ENCODE assay signal across 12 mouse cellular contexts in the genomic region with DNA sequence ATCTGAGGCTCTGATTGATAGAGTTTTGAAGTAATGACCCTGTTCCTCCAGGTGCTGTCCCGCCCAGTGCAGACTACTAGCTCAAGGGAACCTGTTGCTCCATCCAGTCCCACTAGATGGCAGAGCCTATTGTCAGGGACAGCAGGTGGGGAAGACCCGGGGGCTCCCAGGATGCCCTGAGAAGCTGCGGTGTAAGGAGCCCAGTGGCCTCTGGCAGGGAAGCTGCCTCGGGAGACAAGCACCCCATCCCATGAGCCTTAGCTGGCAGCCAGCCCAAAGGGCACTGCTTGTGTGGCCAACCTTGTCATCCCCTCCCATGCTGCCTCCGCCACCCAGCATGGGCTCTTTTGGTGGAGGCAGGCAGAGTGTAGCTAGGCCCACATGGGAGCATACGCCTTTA. TPM values are rescaled to one million over a fixed set of nuclear protein-coding genes. Genes with fewer than 3 reads are reported as not detected.
A peak's percentile ranks its signal among the peaks of the same experiment; 100 is the strongest.
DNase-seq lines count a peak whose midpoint lies in the region; ATAC-seq and TF ChIP-seq lines count a peak whose summit lies in the region.
"Had no signal": no experiment of that assay in that cellular context is flagged by ENCODE, and none has a peak within 500 bp of the region (broad histone marks: within the 10 kb centered on the region; RNA-seq: fewer than 3 reads in every experiment).

No protein-coding gene starts in this region.

- H3K9ac ChIP-seq in forebrain, postnatal 0 days = no peak overlapping the region
- no peak overlapping the region for H3K9ac ChIP-seq in forebrain, embryonic 14.5 days (ENCODE audit: low read length)
- H3K9ac ChIP-seq in ES-Bruce4 (ENCODE audit: low read depth, poor library complexity, severe bottlenecking) = peak overlapping the region; percentile 10; the same call in 1 of the 2 replicates
- H3K9ac ChIP-seq in forebrain, embryonic 16.5 days (replicated peaks; ENCODE audit: low read depth, low read length) = no peak overlapping the region
- H3K9ac ChIP-seq: midbrain, embryonic 12.5 days had no signal

- H3K27ac ChIP-seq in forebrain, postnatal 0 days (ENCODE audit: low read depth, low read length) = no peak overlapping the region
- H3K27ac ChIP-seq in forebrain, embryonic 14.5 days (ENCODE audit: low read depth, low read length) = no peak overlapping the region
- no peak overlapping the region for H3K27ac ChIP-seq in left cerebral cortex, adult 2 months
- no peak overlapping the region for H3K27ac ChIP-seq in ES-Bruce4 (ENCODE audit: insufficient read depth, low read length)
- no peak overlapping the region for H3K27ac ChIP-seq in forebrain, embryonic 16.5 days (ENCODE audit: low read length)
- H3K27ac ChIP-seq: midbrain, embryonic 12.5 days had no signal

- no peak for TF ChIP-seq POLR2A in ES-Bruce4 (IDR thresholded peaks at IDR 0.05; ENCODE audit: insufficient read depth, low read length)

- no peak overlapping the region for H3K4me3 ChIP-seq in forebrain, postnatal 0 days (ENCODE audit: low read depth, low read length)
- H3K4me3 ChIP-seq in forebrain, embryonic 14.5 days (ENCODE audit: low read depth, low read length) = no peak overlapping the region
- no peak overlapping the region for H3K4me3 ChIP-seq in left cerebral cortex, adult 2 months
- H3K4me3 ChIP-seq in ES-Bruce4 (ENCODE audit: low read depth, low read length) = peak overlapping the region; percentile 22; the same call in 1 of the 2 replicates
- H3K4me3 ChIP-seq in forebrain, embryonic 16.5 days (replicated peaks; ENCODE audit: low read length) = no peak overlapping the region
- H3K4me3 ChIP-seq: midbrain, embryonic 12.5 days had no signal

- no peaks in the 10 kb centered on the region for H3K36me3 ChIP-seq in forebrain, postnatal 0 days (ENCODE audit: insufficient read depth)
- no peaks in the 10 kb centered on the region for H3K36me3 ChIP-seq in forebrain, embryonic 14.5 days (ENCODE audit: control insufficient read depth, insufficient read depth, low read length)
- no peaks in the 10 kb centered on the region for H3K36me3 ChIP-seq in ES-Bruce4 (ENCODE audit: control insufficient read depth, insufficient read depth, low read length, poor library complexity, severe bottlenecking)
- no peaks in the 10 kb centered on the region for H3K36me3 ChIP-seq in forebrain, embryonic 16.5 days (ENCODE audit: control insufficient read depth, insufficient read depth)
- H3K36me3 ChIP-seq: midbrain, embryonic 12.5 days had no signal

- no peak for ATAC-seq in forebrain, postnatal 0 days
- ATAC-seq in forebrain, embryonic 14.5 days = no peak
- no peak for ATAC-seq in forebrain, embryonic 16.5 days

- no peak for TF ChIP-seq EP300 in ES-Bruce4 (IDR thresholded peaks at IDR 0.05; ENCODE audit: insufficient read depth, low read depth, low read length)

- WGBS in forebrain, postnatal 0 days = 65% methylated on average over 6 of the region's 6 CpGs
- 61% methylated on average over 6 of the region's 6 CpGs for WGBS in forebrain, embryonic 14.5 days
- 59% methylated on average over 6 of the region's 6 CpGs for WGBS in forebrain, embryonic 16.5 days

- H3K4me2 ChIP-seq in forebrain, postnatal 0 days (ENCODE audit: low read depth) = no peak overlapping the region
- H3K4me2 ChIP-seq in forebrain, embryonic 14.5 days (ENCODE audit: low read length) = no peak overlapping the region
- no peak overlapping the region for H3K4me2 ChIP-seq in forebrain, embryonic 16.5 days (ENCODE audit: low read length)
- H3K4me2 ChIP-seq: midbrain, embryonic 12.5 days had no signal

- no peaks in the 10 kb centered on the region for H3K27me3 ChIP-seq in forebrain, postnatal 0 days (ENCODE audit: insufficient read depth, low read length)
- H3K27me3 ChIP-seq in forebrain, embryonic 14.5 days (replicated peaks; ENCODE audit: control insufficient read depth, insufficient read depth, low read length) = no peaks in the 10 kb centered on the region
- no peaks in the 10 kb centered on the region for H3K27me3 ChIP-seq in ES-Bruce4 (ENCODE audit: control insufficient read depth, insufficient read depth, low read length, poor library complexity, severe bottlenecking)
- no peaks in the 10 kb centered on the region for H3K27me3 ChIP-seq in forebrain, embryonic 16.5 days (replicated peaks; ENCODE audit: control insufficient read depth, insufficient read depth, low read length)
- H3K27me3 ChIP-seq: midbrain, embryonic 12.5 days had no signal

- no peaks in the 10 kb centered on the region for H3K9me3 ChIP-seq in forebrain, postnatal 0 days (ENCODE audit: low read length)
- H3K9me3 ChIP-seq in forebrain, embryonic 14.5 days (replicated peaks; ENCODE audit: control insufficient read depth, low read length) = no peaks in the 10 kb centered on the region
- no peaks in the 10 kb centered on the region for H3K9me3 ChIP-seq in ES-Bruce4 (replicated peaks; ENCODE audit: control insufficient read depth, insufficient read depth, low read length, poor library complexity, severe bottlenecking)
- no peaks in the 10 kb centered on the region for H3K9me3 ChIP-seq in forebrain, embryonic 16.5 days (ENCODE audit: control insufficient read depth, low read length)
- H3K9me3 ChIP-seq: midbrain, embryonic 12.5 days had no signal

- peak; percentile 14 for TF ChIP-seq CTCF in forebrain, postnatal 0 days (IDR thresholded peaks at IDR 0.05; ENCODE audit: low read depth)
- peak; percentile 10; the same call in 1 of the 2 replicates for TF ChIP-seq CTCF in left cerebral cortex, adult 2 months (IDR thresholded peaks at IDR 0.05)
- peak; percentile 62 for TF ChIP-seq CTCF in ES-Bruce4 (IDR thresholded peaks at IDR 0.05; ENCODE audit: low read depth, low read length)

- DNase-seq in forebrain, postnatal 0 days = no peak
- no peak for DNase-seq in forebrain, embryonic 14.5 days (ENCODE audit: low spot score)
- no peak for DNase-seq in left cerebral cortex, adult 2 months (ENCODE audit: extremely low spot score in 1 of 2, low spot score in 2 of 2)
- DNase-seq in left cerebral cortex, adult 9 months (ENCODE audit: low spot score in 2 of 2) = no peak
- peak; percentile 42 to 70 for DNase-seq in kidney, postnatal 25 days
- DNase-seq in adrenal gland, adult 8-10 months = no peak
- DNase-seq: adrenal gland, adult 2 months; B cell, adult 2 months; cerebellum, adult 18-20 months had no signal

- intact Hi-C loops in left cerebral cortex, adult 2 months (cut with DNase I) = no loop called here

- H3K4me1 ChIP-seq in forebrain, postnatal 0 days (ENCODE audit: insufficient read depth) = no peaks in the 10 kb centered on the region
- H3K4me1 ChIP-seq in forebrain, embryonic 14.5 days (ENCODE audit: control insufficient read depth, insufficient read depth, low read length) = no peaks in the 10 kb centered on the region
- no peaks in the 10 kb centered on the region for H3K4me1 ChIP-seq in ES-Bruce4 (ENCODE audit: control insufficient read depth, insufficient read depth, low read length)
- H3K4me1 ChIP-seq in forebrain, embryonic 16.5 days (replicated peaks; ENCODE audit: control insufficient read depth, insufficient read depth, low read length) = no peaks in the 10 kb centered on the region
- H3K4me1 ChIP-seq: midbrain, embryonic 12.5 days had no signal

RNA-seq across cellular contexts. Expression of a gene that starts 17.3 kb away (rescaled TPM):
- total RNA-seq in forebrain, postnatal 0 days (2014; rRNA removed) = 43.5 and 44.5 TPM in 2 replicates
- polyA plus RNA-seq in forebrain, postnatal 0 days (2015; fragmentation: Nextera tagmentation; extraction: Ambion mirVana) = 16.5 and 16.7 TPM in 2 replicates
- 10.2 and 11.3 TPM in 2 replicates for polyA plus RNA-seq in forebrain, embryonic 14.5 days (2014; fragmentation: Nextera tagmentation; extraction: Ambion mirVana)
- 100 to 1,000 TPM; 105 to 115 TPM for total RNA-seq in left cerebral cortex, adult 2 months (2021)
- 22.4 and 22.6 TPM in 2 replicates for polyA plus RNA-seq in ES-Bruce4 (2011; ENCODE audit: insufficient read depth, insufficient read length, low read depth, missing spikeins)
- total RNA-seq in adrenal gland, adult 8-10 months (2022) = 10 to 100 TPM; 13.1 to 22.0 (median 18.4) TPM
- polyA plus RNA-seq in forebrain, embryonic 16.5 days (2015; fragmentation: Nextera tagmentation; extraction: Ambion mirVana) = 9.0 and 10.3 TPM in 2 replicates

Comparison
In these comparisons a context has a peak if more than half of its experiments do, and no peak if none do; other contexts are left out.
1. DNase-seq: peak in kidney, postnatal 25 days (2 of 2); none in forebrain, postnatal 0 days (single experiment), forebrain, embryonic 14.5 days (single experiment), left cerebral cortex, adult 2 months (0 of 2), left cerebral cortex, adult 9 months (0 of 2) and adrenal gland, adult 8-10 months (single experiment).
2. CTCF ChIP-seq: peak in every context shown above with its lines; median percentile 62 in ES-Bruce4; 14 in forebrain, postnatal 0 days; 10 in left cerebral cortex, adult 2 months.